Mouse (Mus musculus) midbrain, postnatal 0 days (tissue): Measurements from ENCODE around the gene Cenpb. TPM values are rescaled to one million over a fixed set of nuclear protein-coding genes. Genes with fewer than 3 reads are reported as not detected.
A peak's percentile ranks its signal among the peaks of the same experiment; 100 is the strongest.

Experiments used
- ATAC-seq: fragments of 200-750 bp; cut with Nextera tagmentation; 2 replicates; pipeline ENCODE4 v1.8.0; 2017; ENCODE audit warnings: moderate number of reproducible peaks, mild to moderate bottlenecking, moderate TSS enrichment, moderate library complexity; ENCODE audit not compliant: low FRiP score
- DNase-seq: peaks from one replicate; pipeline ENCODE4 v3.0.0-alpha.2; 2015; ENCODE audit warnings: low spot score
- H3K27ac ChIP-seq: fragments of 300-500 bp; sonication (generic); 2 replicates; pipeline ENCODE4 v1.5.1; 2014; ENCODE audit warnings: low read depth, mild to moderate bottlenecking, low read length, mixed read lengths
- H3K27me3 ChIP-seq: fragments of 300-500 bp; sonication (generic); 2 replicates; pipeline ENCODE4 v1.6.1; 2014; ENCODE audit warnings: low read length, control low read depth, mixed read lengths; ENCODE audit not compliant: insufficient read depth
- H3K36me3 ChIP-seq: fragments of 300-500 bp; sonication (generic); 2 replicates; pipeline ENCODE4 v1.6.1; 2014; ENCODE audit warnings: low read length, control low read depth, mixed read lengths; ENCODE audit not compliant: insufficient read depth
- H3K4me1 ChIP-seq: fragments of 300-500 bp; sonication (generic); 2 replicates; pipeline ENCODE4 v1.6.1; 2014; ENCODE audit warnings: mild to moderate bottlenecking, control low read depth, antibody characterized with exemption, low read length, mixed read lengths; ENCODE audit not compliant: insufficient read depth
- H3K4me2 ChIP-seq: fragments of 300-500 bp; sonication (generic); 2 replicates; pipeline ENCODE4 v1.6.1; 2014; ENCODE audit warnings: low read depth, mild to moderate bottlenecking, low read length, mixed read lengths; ENCODE audit not compliant: poor library complexity, severe bottlenecking
- H3K4me3 ChIP-seq: fragments of 300-500 bp; sonication (generic); 2 replicates; pipeline ENCODE4 v1.5.1; 2014; ENCODE audit warnings: low read depth, mild to moderate bottlenecking, low read length, moderate library complexity
- H3K9ac ChIP-seq: fragments of 300-500 bp; sonication (generic); replicated peaks from 2 replicates; pipeline ENCODE4 v1.6.1; 2014; ENCODE audit warnings: mild to moderate bottlenecking, low read length, moderate library complexity, mixed read lengths; ENCODE audit not compliant: poor library complexity, severe bottlenecking
- H3K9me3 ChIP-seq: fragments of 300-500 bp; sonication (generic); 2 replicates; pipeline ENCODE4 v1.6.1; 2016; ENCODE audit warnings: low read length, control low read depth
- CTCF ChIP-seq: IDR thresholded peaks from 2 replicates; pipeline ENCODE4 v1.5.1; 2016; ENCODE audit warnings: antibody characterized with exemption, mild to moderate bottlenecking
- WGBS: fragments of 180-500 bp; shearing (Covaris S2); extraction: QIAGEN DNeasy Blood & Tissue Kit; methylation state at CpG from one replicate; pipeline ENCODE4 v1.1.7; 2014; 5-methylcytosine and 5-hydroxymethylcytosine counted together
- polyA plus RNA-seq: library from polyadenylated mRNA; unstranded; fragments of >200 nt; fragmentation: Nextera tagmentation; extraction: Ambion mirVana; gene quantifications from 2 replicates; pipeline ENCODE4 v1.2.1, GENCODE M21; 2015
- total RNA-seq: library from RNA; depleted of rRNA; stranded (reverse); fragments of >200 nt; gene quantifications from 2 replicates; pipeline ENCODE4 v1.2.3, GENCODE M21; 2014

The Cenpb gene
- total and polyA plus RNA-seq, 2 experiments from 2014 or later = 13.1 to 98.2 TPM

DNA sequence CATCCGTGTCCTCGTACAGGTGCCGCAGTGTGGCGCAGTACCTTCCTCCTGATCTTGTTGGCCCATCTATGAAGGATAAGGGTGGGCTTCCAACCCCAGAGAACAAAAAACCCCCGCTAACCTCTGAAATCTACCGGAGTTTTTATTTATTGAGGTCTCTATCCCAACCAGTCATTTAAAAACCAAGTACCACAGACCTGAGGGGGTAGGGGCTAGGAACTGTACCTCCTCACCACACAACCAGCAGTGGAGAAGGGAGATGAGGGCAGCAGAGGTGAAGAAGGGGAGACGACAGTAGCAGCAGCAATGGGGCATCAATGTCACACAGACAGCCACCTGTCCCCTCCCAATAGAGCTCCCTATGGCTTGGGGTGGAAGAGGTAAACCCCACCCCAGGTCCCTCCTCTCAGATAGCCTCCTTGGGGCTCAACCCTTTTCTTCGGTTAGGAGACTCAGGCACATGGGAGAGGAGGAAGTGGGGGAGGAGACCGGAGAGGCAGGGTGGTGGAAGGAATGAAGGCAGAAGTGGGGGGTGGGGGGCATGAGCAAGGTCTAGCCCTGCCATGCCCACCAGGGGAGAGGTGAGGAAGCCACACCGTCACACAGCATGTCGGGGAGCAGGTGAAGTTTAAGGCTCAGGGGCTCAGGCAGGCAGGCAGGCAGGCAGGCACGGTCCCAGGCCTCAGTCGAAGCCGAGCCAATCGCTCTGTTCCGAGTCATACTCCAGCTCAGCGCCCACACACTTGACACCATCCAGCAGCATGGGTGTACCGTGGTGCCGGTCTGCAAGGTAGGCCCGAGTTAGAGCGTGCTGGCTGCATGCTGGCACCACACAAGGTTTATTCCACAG, 33.4 kb downstream of the Cenpb start:
- DNase-seq (no peak), ATAC-seq (no peak)
- TF ChIP-seq CTCF = no peak
- Histone ChIP-seq H3K27ac (no peak overlapping the region), H3K4me1 (no peaks in the 10 kb centered on the region), H3K27me3 (no peaks in the 10 kb centered on the region), H3K9me3 (no peaks in the 10 kb centered on the region), H3K4me2 (no peak overlapping the region), H3K9ac (no peak overlapping the region), H3K4me3 (no peak overlapping the region), H3K36me3 (peaks cover 59% of the 10 kb centered on the region)
- WGBS = 91% methylated on average over 21 of the region's 21 CpGs

DNA sequence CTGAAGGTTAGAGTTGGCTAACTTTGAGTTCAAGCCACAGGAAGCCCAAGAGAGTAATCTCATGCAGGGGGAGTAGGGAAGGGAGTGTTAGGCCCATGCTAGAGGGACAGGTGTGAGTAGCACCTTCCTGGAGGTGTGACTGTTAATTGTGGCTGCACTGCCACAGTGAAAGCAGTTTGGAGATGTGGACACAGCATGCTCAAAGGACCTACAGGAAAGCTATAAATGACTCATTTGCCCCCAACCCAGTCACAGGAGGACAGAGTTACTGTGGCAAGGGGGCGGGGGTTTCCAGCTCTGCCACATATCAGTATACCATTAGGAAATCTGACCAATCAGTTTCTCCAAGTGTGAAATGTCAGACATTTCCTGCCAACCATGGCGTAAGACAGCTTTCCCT, 34.3 kb downstream of the Cenpb start:
- DNase-seq (no peak), ATAC-seq (no peak)
- Histone ChIP-seq H3K4me1 (no peaks in the 10 kb centered on the region), H3K27me3 (no peaks in the 10 kb centered on the region), H3K4me2 (no peak overlapping the region), H3K9me3 (no peaks in the 10 kb centered on the region), H3K27ac (no peak overlapping the region), H3K4me3 (no peak overlapping the region), H3K9ac (no peak overlapping the region), H3K36me3 (peaks cover 51% of the 10 kb centered on the region)
- WGBS = 90% methylated on average over 2 of the region's 2 CpGs
- no peak for TF ChIP-seq CTCF

DNA sequence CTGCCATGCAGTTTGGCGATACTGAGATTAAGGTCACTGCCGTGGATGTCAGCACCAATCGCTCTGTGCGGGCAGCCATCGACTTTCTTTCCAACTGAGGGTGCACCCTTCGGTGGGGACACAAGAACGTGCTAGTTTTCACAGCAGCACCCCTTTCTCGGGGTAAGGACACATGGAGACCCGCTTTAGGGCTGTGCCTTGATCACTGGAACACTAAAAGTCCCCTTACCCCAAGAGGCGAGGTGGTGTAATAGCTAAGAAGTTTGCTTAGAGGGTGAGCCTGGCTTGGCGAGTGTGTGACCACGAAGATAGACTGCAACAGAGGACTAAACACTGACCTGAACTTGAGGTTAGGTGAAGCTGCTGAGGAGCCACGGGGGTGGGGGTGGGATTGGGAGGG, 34.7 kb downstream of the Cenpb start:
- TF ChIP-seq CTCF = no peak
- 80% methylated on average over 13 of the region's 13 CpGs for WGBS
- ATAC-seq = no peak
- Histone ChIP-seq H3K4me1 (no peaks in the 10 kb centered on the region), H3K27ac (no peak overlapping the region), H3K4me2 (no peak overlapping the region), H3K36me3 (peaks cover 51% of the 10 kb centered on the region), H3K9ac (no peak overlapping the region), H3K9me3 (no peaks in the 10 kb centered on the region), H3K27me3 (no peaks in the 10 kb centered on the region), H3K4me3 (no peak overlapping the region)
- DNase-seq = no peak

DNA sequence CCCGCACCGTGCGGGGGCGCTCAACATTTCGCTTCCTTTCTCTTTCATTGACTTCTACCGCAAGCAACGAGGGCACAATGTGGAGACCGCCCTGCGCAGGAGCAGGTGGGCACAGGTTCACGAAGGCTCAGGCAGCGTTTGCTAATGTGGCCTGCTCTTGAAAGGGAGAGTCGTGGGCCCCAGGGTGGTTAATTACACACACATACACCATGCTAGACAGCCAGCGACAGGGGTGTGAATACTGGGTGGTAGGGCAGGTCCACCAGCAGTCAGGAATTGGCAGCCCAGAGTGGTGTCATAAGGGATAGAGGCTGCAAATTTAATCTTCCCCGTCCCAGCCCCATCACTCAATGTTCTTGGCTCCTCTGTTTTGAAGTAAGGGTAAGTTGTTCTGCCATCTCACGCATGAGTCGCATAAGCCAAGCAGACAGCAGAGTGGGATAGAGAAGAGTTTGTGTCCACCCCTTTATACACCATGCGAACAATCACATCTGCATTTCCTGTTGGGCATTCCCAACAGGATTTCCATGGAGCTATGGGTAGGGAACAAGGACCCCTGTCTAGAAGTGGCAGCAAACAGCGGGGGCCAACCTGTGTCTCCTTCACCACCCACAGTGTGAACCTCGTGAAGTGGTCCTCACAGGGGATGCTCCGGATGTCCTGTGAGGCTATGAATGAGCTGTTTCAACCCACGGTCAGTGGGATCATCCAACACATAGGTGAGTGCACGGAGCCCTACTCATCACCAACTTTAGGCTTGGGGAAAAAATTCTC, 36.7 kb downstream of the Cenpb start:
- peaks cover 38% of the 10 kb centered on the region for H3K36me3 ChIP-seq
- H3K4me2 ChIP-seq = no peak overlapping the region
- ATAC-seq (no peak), DNase-seq (no peak)
- H3K27me3 ChIP-seq = no peaks in the 10 kb centered on the region
- H3K27ac ChIP-seq = no peak overlapping the region
- H3K4me1 ChIP-seq = no peaks in the 10 kb centered on the region
- 68% methylated on average over 22 of the region's 22 CpGs for WGBS
- TF ChIP-seq CTCF = no peak
- no peaks in the 10 kb centered on the region for H3K9me3 ChIP-seq
- H3K9ac ChIP-seq = no peak overlapping the region
- H3K4me3 ChIP-seq = no peak overlapping the region

DNA sequence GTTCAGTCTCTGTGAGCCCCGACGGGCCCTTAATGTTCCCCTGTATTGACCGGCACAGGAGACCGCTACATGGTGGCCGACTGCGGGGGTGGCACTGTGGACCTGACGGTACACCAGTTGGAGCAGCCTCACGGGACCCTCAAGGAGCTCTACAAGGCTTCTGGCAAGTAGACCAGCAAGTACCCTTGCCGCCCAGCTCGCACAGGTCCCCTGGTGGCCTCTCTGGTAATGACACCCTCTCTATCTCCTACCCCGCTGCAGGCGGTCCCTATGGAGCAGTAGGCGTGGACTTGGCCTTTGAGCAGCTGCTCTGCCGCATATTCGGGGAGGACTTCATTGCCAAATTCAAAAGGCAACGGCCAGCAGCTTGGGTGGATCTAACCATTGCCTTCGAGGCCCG, 37.3 kb downstream of the Cenpb start:
- peak; percentile 63 for TF ChIP-seq CTCF
- no peak overlapping the region for H3K9ac ChIP-seq
- peak; percentile 42 for DNase-seq
- no peaks in the 10 kb centered on the region for H3K27me3 ChIP-seq
- H3K4me1 ChIP-seq = no peaks in the 10 kb centered on the region
- no peak overlapping the region for H3K4me3 ChIP-seq
- H3K4me2 ChIP-seq = no peak overlapping the region
- H3K9me3 ChIP-seq = no peaks in the 10 kb centered on the region
- 32% methylated on average over 18 of the region's 18 CpGs for WGBS
- no peak overlapping the region for H3K27ac ChIP-seq
- peaks cover 32% of the 10 kb centered on the region for H3K36me3 ChIP-seq
- ATAC-seq = peak; percentile 15; the same call in 1 of the 2 replicates
